Mouse (Mus musculus) bone marrow, adult 2 months (tissue): ENCODE measurements around the gene Gpatch3.

ENCODE experiments used
- CTCF ChIP-seq: fragments of 200-500 bp; IDR thresholded peaks from 2 replicates; pipeline ENCODE4 v1.5.1; 2011; ENCODE audit warnings: low read length, control low read depth; ENCODE audit not compliant: control insufficient read depth, insufficient read depth
- POLR2A ChIP-seq: fragments of 200-500 bp; IDR thresholded peaks from 2 replicates; pipeline ENCODE4 v1.6.1; 2011; ENCODE audit warnings: low read depth, mild to moderate bottlenecking, control low read depth, low read length, borderline replicate concordance; ENCODE audit not compliant: control insufficient read depth

GRCm38 (mm10) chr4:133630326-133630920 is 55.9 kb downstream of the Gpatch3 start:
- no peak for TF ChIP-seq CTCF
- no peak for TF ChIP-seq POLR2A
